Mouse (Mus musculus) hindbrain, embryonic 12.5 days (tissue): ENCODE measurements around the gene Hmox2. TPM values are rescaled to one million over a fixed set of nuclear protein-coding genes. Genes with fewer than 3 reads are reported as not detected.
"Not testable (repeated sequence)": the region's sequence is repeated elsewhere in the genome, so short reads cannot be mapped to it uniquely, and the experiment has no call there.

Experiments used
- ATAC-seq: fragments of 200-750 bp; cut with Nextera tagmentation; 2 replicates; pipeline ENCODE4 v1.8.0; 2017; ENCODE audit warnings: moderate TSS enrichment; ENCODE audit not compliant: low FRiP score
- H3K27ac ChIP-seq: fragments of 300-500 bp; sonication (generic); 2 replicates; pipeline ENCODE4 v1.5.1; 2016; ENCODE audit warnings: mild to moderate bottlenecking
- H3K27me3 ChIP-seq: fragments of 300-500 bp; sonication (generic); 2 replicates; pipeline ENCODE4 v1.6.1; 2016; ENCODE audit warnings: mild to moderate bottlenecking
- H3K36me3 ChIP-seq: fragments of 300-500 bp; sonication (generic); 2 replicates; pipeline ENCODE4 v1.6.1; 2016; ENCODE audit warnings: mild to moderate bottlenecking
- H3K4me1 ChIP-seq: fragments of 300-500 bp; sonication (generic); 2 replicates; pipeline ENCODE4 v1.6.1; 2016
- H3K4me2 ChIP-seq: fragments of 300-500 bp; sonication (generic); replicated peaks from 2 replicates; pipeline ENCODE4 v1.6.1; 2016; ENCODE audit warnings: mild to moderate bottlenecking
- H3K4me3 ChIP-seq: fragments of 300-500 bp; sonication (generic); 2 replicates; pipeline ENCODE4 v1.5.1; 2016; ENCODE audit warnings: mild to moderate bottlenecking
- H3K9ac ChIP-seq: fragments of 300-500 bp; sonication (generic); 2 replicates; pipeline ENCODE4 v1.6.1; 2016; ENCODE audit warnings: mild to moderate bottlenecking, moderate library complexity
- H3K9me3 ChIP-seq: fragments of 300-500 bp; sonication (generic); replicated peaks from 2 replicates; pipeline ENCODE4 v1.6.1; 2016; ENCODE audit warnings: mild to moderate bottlenecking
- WGBS: fragments of 180-500 bp; shearing (Covaris S2); methylation state at CpG from one replicate; pipeline ENCODE4 v1.1.7; 2016; 5-methylcytosine and 5-hydroxymethylcytosine counted together
- polyA plus RNA-seq: library from polyadenylated mRNA; unstranded; fragments of >200 nt; fragmentation: Nextera tagmentation; extraction: Ambion mirVana; gene quantifications from 2 replicates; pipeline ENCODE4 v1.2.1, GENCODE M21; 2016

Hmox2 gene
- polyA plus RNA-seq, 1 experiment from 2014 or later: 86.2 TPM

DNA sequence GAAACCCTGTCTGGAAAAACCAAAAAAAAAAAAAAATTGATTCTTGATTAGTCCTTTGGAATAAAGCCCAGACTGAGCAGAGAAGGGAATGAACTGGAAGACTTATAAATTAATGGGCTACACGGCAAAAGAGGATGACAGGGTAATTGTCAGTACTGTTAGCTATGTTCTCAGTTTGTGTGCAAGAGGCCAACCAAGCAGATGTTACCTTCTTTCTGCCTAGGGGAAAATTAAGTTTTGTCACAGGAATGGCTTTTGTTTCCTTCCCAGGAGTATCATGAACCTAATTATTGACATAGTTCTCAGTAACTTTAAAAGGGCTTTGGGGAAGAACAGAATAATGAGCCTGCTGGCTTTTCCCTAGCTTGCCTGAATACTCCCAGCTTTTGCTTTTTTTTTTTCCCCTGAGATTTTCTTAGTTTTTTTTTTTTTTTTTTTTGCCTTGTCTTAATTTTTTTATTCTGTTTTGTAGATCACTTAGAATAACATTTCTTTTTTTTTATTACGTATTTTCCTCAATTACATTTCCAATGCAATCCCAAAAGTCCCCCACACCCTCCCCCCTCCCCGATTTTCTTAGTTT, 4.7 kb downstream of the Hmox2 start:
- no peak overlapping the region for H3K4me3 ChIP-seq
- H3K9me3 ChIP-seq: no peaks in the 10 kb centered on the region
- no peak overlapping the region for H3K9ac ChIP-seq
- H3K4me2 ChIP-seq: no peak overlapping the region
- no peaks in the 10 kb centered on the region for H3K27me3 ChIP-seq
- ATAC-seq: no peak
- WGBS: 88% methylated on average over 3 of the region's 3 CpGs
- no peak overlapping the region for H3K27ac ChIP-seq
- no peaks in the 10 kb centered on the region for H3K36me3 ChIP-seq
- peaks cover 6% of the 10 kb centered on the region for H3K4me1 ChIP-seq

DNA sequence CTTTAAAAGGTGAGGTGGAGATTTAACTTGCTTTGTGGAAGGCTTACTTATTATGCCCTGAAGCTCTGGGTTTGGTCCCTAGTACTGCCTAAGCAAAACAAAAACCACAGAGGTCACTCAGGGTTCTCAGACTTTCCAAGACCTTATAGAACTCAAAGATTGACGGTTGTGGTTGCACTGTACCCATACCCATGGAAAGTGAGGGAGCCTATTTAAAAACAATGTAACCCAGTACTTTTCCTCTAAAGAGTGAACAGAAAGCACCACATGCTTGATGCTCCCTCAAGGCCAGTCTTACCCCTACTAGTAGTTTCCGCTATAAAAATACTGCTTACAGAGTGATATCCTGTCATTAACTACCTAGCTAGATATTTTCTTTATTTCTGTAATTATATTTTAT, 10.1 kb downstream of the Hmox2 start:
- Histone ChIP-seq H3K4me2 (no peak overlapping the region), H3K36me3 (no peaks in the 10 kb centered on the region), H3K9me3 (no peaks in the 10 kb centered on the region), H3K27me3 (no peaks in the 10 kb centered on the region), H3K4me1 (no peaks in the 10 kb centered on the region), H3K4me3 (no peak overlapping the region), H3K27ac (no peak overlapping the region), H3K9ac (no peak overlapping the region)
- ATAC-seq: no peak
- WGBS: 93% methylated on average over 2 of the region's 2 CpGs

DNA sequence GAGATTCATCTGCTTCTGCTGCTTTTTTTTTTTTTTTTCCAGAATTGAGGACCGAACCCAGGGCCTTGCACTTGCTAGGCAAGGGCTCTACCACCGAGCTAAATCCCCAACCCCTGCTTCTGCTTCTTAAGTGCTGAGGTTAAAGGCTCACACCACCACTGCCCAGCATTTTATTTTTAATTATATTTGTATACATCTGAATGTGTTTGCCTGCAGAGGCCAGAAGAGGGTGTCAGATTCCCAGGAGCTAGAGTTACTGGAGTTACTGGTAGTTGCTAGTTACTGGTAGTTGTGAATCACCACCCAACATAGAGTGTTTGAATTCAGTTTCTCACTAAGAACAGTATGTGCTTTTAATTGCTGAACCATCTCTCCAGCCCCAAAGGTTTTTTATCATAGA, 13.8 kb downstream of the Hmox2 start:
- no peak for ATAC-seq
- H3K27ac ChIP-seq: no peak overlapping the region
- no peak overlapping the region for H3K4me3 ChIP-seq
- H3K4me2 ChIP-seq: no peak overlapping the region
- peaks cover 10% of the 10 kb centered on the region; the same call in 1 of the 2 replicates for H3K9me3 ChIP-seq
- no peaks in the 10 kb centered on the region for H3K27me3 ChIP-seq
- H3K9ac ChIP-seq: no peak overlapping the region
- H3K36me3 ChIP-seq: peaks cover 11% of the 10 kb centered on the region
- no peaks in the 10 kb centered on the region for H3K4me1 ChIP-seq
- 94% methylated on average over 2 of the region's 2 CpGs for WGBS

DNA sequence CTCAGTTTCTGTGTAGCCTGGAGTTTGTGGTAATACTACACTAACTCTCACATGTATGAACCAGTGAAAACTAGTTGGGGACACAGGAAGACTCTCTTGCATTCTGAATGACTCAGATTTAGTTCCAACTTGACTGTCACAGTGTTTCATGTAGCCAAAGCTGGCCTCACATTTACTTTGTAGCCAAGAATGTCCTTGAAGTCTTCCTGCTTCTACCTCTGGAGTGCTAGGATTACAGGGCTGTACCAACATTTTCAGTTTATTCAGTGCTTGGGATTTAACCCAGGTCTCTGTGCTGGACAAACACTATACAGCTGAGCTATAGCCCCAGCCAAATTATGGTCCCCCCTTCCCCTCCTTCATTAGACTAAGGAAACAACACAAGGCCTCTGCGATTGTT, 16.0 kb downstream of the Hmox2 start:
- peaks cover 10% of the 10 kb centered on the region; the same call in 1 of the 2 replicates for H3K9me3 ChIP-seq
- no peaks in the 10 kb centered on the region for H3K4me1 ChIP-seq
- no peaks in the 10 kb centered on the region for H3K27me3 ChIP-seq
- H3K36me3 ChIP-seq: peaks cover 11% of the 10 kb centered on the region
- H3K4me2 ChIP-seq: no peak overlapping the region
- H3K4me3 ChIP-seq: no peak overlapping the region
- H3K9ac ChIP-seq: no peak overlapping the region
- no peak for ATAC-seq
- H3K27ac ChIP-seq: no peak overlapping the region
- 100% methylated on average over 1 of the region's 1 CpGs for WGBS

DNA sequence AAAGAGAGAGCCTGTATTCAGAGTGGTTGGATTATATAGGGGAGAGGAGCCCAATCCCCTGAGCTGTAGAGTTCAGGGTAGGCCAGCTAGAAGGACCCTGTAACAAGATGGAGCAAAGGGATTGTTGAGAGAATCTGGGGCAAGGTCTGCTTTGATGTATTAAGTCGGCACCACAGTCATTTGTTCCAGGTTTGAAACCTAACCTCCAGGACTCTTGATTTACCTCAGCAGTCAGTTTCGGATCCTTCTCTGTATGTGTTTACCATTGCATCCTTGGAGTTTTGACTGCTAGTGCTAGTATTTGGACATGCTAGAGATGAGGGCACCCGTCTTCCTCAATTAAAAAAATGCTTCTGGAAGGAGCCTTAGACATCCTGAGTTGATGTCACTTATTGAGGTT, 26.0 kb downstream of the Hmox2 start:
- Histone ChIP-seq H3K9ac (no peak overlapping the region), H3K4me2 (no peak overlapping the region), H3K27ac (no peak overlapping the region), H3K9me3 (no peaks in the 10 kb centered on the region), H3K4me1 (no peaks in the 10 kb centered on the region), H3K4me3 (no peak overlapping the region), H3K27me3 (no peaks in the 10 kb centered on the region), H3K36me3 (no peaks in the 10 kb centered on the region)
- WGBS: 95% methylated on average over 3 of the region's 3 CpGs
- no peak for ATAC-seq

DNA sequence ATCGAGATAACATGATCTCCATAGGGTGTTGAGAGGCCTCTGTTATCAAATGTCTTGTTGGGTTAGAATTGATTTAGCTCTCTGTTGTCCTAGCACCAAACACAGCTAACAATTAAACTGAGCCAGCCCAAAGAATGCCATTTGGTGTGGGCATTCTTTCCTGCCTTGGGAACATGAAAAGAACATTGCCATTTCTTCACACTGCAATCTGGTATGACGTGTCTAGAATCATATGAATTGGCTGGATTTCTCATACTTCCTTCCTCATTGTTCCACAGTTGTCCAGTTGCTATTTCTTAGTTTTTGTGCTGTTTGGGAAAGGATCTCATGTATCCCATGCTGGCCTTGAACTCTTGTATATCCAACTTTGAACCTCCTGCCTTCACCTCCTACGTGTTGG, 27.9 kb downstream of the Hmox2 start:
- WGBS: 90% methylated on average over 3 of the region's 3 CpGs
- no peak for ATAC-seq

DNA sequence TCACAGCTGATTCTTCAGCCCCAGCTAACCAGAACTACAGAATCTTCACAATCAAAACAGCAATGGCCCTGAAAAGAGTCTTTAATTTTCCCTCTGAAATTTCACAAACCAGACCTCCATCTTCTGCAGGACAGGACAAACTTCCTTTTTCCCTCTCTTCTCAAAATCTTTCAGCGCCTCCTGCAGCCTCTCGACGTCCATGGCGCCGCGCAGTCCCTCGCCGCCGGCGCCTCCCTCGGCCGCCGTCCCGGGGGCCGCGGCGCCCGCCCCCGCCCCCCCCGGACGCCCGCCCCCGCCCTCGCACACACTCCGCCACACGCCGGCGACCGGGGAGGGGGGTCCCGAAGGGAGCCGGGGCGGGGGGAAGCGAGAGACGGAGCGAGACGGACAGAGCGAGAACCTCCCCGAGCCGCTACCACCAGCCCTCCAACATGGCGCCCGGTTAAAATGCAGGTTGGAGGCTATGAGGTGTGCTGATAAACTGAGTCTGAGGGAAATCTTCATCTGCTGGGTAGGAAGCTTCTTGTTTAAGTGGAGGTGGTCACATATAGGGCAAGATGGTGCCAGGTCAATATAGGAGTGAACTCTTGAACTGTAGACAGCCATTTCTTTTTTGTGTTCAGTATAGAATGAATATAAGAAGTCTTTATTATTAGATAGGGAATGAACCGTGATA, 30.6 kb downstream of the Hmox2 start:
- Histone ChIP-seq H3K4me2 (peak overlapping the region; percentile 46), H3K4me3 (peak overlapping the region; percentile 37), H3K9ac (peak overlapping the region; percentile 45), H3K27ac (peak overlapping the region; percentile 75)
- not testable (repeated sequence) for H3K27me3 ChIP-seq, H3K4me1 ChIP-seq, H3K36me3 ChIP-seq, H3K9me3 ChIP-seq
- ATAC-seq: peak; percentile 82
- 4% methylated on average over 31 of the region's 42 CpGs for WGBS

More for the DNA sequence above, 27.9 kb downstream of the Hmox2 start:
- Histone ChIP-seq H3K27me3 (no peaks in the 10 kb centered on the region), H3K9ac (no peak overlapping the region), H3K27ac (no peak overlapping the region), H3K4me2 (no peak overlapping the region), H3K9me3 (no peaks in the 10 kb centered on the region), H3K4me3 (no peak overlapping the region), H3K36me3 (no peaks in the 10 kb centered on the region), H3K4me1 (no peaks in the 10 kb centered on the region)

DNA sequence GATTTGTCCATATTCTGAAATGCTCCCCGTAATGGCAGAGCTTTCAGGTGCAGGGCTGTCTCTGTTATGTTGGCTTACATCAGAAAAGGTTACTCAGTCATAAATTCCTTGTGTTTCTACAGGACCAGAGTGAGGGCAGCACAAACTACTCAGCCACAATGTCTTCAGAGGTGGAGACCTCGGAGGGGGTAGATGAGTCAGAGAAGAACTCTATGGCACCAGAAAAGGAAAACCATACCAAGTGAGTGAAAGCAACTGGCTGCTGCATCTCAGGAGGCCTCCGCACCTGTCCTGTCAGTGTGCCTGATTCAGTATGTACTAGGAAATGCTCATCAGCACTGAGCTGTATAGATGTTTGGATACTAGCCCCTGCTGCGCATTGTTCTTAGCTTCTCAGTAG, 36.3 kb downstream of the Hmox2 start:
- no peak overlapping the region for H3K9ac ChIP-seq
- no peak overlapping the region for H3K4me2 ChIP-seq
- 91% methylated on average over 4 of the region's 4 CpGs for WGBS
- H3K4me1 ChIP-seq: no peaks in the 10 kb centered on the region
- no peaks in the 10 kb centered on the region for H3K9me3 ChIP-seq
- H3K27ac ChIP-seq: no peak overlapping the region
- no peak for ATAC-seq
- no peaks in the 10 kb centered on the region for H3K27me3 ChIP-seq
- H3K36me3 ChIP-seq: peaks cover 36% of the 10 kb centered on the region
- H3K4me3 ChIP-seq: no peak overlapping the region

DNA sequence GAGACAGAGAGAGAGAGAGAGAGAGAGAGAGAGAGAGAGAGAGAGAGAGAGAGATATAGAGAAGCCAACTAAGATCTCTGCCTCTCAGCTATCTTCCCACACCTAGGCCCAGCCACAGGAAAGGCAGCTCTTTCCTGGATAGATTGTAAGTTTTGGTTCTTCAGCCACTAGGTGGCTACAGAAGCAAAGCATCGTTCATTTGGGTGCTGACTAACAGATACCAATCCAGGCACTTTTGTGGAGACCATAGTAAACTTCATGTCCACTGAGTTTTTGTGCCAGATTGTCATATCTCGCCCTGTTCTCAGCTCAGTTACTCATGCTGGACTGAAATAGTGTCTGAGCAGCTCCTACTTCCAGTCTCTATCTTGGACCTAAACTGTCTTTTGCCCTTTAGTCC, 37.1 kb downstream of the Hmox2 start:
- no peak overlapping the region for H3K4me2 ChIP-seq
- no peak overlapping the region for H3K27ac ChIP-seq
- peaks cover 45% of the 10 kb centered on the region for H3K36me3 ChIP-seq
- no peaks in the 10 kb centered on the region for H3K4me1 ChIP-seq
- no peaks in the 10 kb centered on the region for H3K27me3 ChIP-seq
- no peak overlapping the region for H3K4me3 ChIP-seq
- 52% methylated on average over 2 of the region's 2 CpGs for WGBS
- ATAC-seq: no peak
- no peak overlapping the region for H3K9ac ChIP-seq
- H3K9me3 ChIP-seq: no peaks in the 10 kb centered on the region

DNA sequence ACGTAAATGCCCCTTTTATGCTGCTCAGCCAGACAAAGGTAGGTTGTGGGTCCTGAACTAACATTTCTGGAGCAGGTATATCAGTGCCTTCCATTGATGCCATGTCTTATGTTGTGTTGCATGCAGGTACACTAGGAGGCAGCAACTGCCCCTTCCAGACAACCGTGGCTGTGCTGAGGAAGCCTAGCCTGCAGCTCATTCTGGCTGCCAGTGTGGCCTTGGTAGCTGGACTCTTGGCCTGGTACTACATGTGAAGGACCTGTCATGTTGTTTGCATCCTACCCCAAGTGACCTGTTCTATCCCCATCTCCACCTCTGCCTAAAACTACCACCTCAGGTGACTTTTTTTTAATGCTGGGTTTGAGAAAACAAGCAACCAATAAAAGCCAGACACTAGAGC, 39.7 kb downstream of the Hmox2 start:
- H3K36me3 ChIP-seq: peaks cover 69% of the 10 kb centered on the region
- H3K4me1 ChIP-seq: no peaks in the 10 kb centered on the region
- H3K4me2 ChIP-seq: no peak overlapping the region
- 88% methylated on average over 2 of the region's 2 CpGs for WGBS
- no peak overlapping the region for H3K27ac ChIP-seq
- no peak overlapping the region for H3K9ac ChIP-seq
- no peak overlapping the region for H3K4me3 ChIP-seq
- no peaks in the 10 kb centered on the region for H3K9me3 ChIP-seq
- ATAC-seq: no peak
- H3K27me3 ChIP-seq: no peaks in the 10 kb centered on the region

DNA sequence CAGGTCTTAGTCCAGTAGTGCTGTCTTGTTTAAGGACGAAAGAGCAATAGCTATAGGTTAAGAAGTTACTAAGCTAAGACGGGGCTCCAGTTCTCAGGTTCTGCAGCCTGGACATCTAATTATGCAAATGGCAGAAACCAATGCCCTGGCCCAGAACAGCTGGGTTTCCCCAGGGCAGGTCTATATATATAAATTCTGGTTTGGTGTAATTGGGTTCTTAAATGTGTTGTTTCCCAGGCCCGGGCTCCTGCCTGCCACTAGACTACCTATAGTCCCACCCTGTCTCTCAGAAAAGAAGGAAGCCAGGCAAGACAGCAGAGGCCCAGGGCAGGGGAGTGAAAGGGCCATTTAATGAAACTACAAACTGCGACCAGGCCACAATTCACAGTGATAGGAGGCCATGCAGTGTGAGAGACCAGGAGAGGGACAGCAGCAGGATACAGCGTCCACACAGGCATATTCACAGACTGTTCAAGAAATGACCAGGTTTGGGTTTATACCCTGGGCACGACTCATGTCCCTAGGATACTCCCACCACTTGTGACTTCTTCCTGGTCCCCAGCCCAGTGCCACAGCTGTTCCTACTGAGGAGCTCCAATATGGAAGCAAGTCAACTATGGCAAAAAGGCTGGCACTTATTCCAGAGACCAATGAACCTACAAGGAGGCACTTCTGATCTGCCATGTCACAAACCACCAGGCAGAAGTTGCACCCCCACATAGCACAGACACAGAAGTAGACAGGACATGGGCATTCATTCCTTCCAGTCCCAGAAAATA, 41.0 kb downstream of the Hmox2 start:
- peaks cover 69% of the 10 kb centered on the region for H3K36me3 ChIP-seq

DNA sequence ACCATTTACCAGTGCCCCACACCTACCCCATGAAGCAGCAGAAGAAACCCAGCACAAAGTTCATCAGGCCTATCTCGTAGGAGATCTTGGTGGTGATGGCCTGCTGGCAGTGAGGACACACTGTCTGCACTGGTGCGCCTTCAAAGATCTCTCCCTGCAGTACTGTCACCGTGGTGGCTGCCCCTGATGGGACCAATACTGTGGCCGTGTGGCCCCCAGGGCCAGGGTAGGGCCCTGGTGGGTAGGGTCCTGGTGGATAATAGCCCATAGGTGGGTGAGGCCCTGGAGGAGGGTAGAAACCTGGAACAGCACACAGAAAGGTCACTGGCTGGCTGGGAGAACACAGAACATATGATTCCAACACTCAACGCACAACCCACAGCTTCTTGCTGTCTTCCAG, 42.6 kb downstream of the Hmox2 start:
- no peaks in the 10 kb centered on the region for H3K27me3 ChIP-seq
- 98% methylated on average over 5 of the region's 5 CpGs for WGBS
- no peaks in the 10 kb centered on the region for H3K9me3 ChIP-seq
- H3K4me2 ChIP-seq: no peak overlapping the region
- ATAC-seq: no peak
- no peak overlapping the region for H3K9ac ChIP-seq
- H3K4me3 ChIP-seq: no peak overlapping the region
- no peaks in the 10 kb centered on the region for H3K4me1 ChIP-seq
- H3K36me3 ChIP-seq: peaks cover 65% of the 10 kb centered on the region
- no peak overlapping the region for H3K27ac ChIP-seq

More for the DNA sequence above, 41.0 kb downstream of the Hmox2 start:
- Histone ChIP-seq H3K4me2 (no peak overlapping the region), H3K4me1 (no peaks in the 10 kb centered on the region), H3K4me3 (no peak overlapping the region), H3K9me3 (no peaks in the 10 kb centered on the region), H3K9ac (no peak overlapping the region), H3K27ac (no peak overlapping the region), H3K27me3 (no peaks in the 10 kb centered on the region)
- 88% methylated on average over 6 of the region's 6 CpGs for WGBS
- no peak for ATAC-seq
